Mouse (Mus musculus) intestine, embryonic 16.5 days (tissue): ENCODE data around the gene Farp1. TPM values are rescaled to one million over a fixed set of nuclear protein-coding genes. Genes with fewer than 3 reads are reported as not detected.
"Not testable (repeated sequence)": the region's sequence is repeated elsewhere in the genome, so short reads cannot be mapped to it uniquely, and the experiment has no call there.

Experiments
- ATAC-seq: fragments of 200-750 bp; cut with Nextera tagmentation; 2 replicates; pipeline ENCODE4 v1.8.0; 2017; ENCODE audit warnings: moderate TSS enrichment, moderate library complexity
- H3K27ac ChIP-seq: fragments of 300-500 bp; sonication (generic); 2 replicates; pipeline ENCODE4 v1.5.1; 2014; ENCODE audit warnings: mild to moderate bottlenecking, low read length
- H3K27me3 ChIP-seq: fragments of 300-500 bp; sonication (generic); replicated peaks from 2 replicates; pipeline ENCODE4 v1.6.1; 2014; ENCODE audit warnings: low read length, control low read depth, mixed read lengths; ENCODE audit not compliant: control insufficient read depth, insufficient read depth
- H3K36me3 ChIP-seq: fragments of 300-500 bp; sonication (generic); 2 replicates; pipeline ENCODE4 v1.6.1; 2014; ENCODE audit warnings: low read length, control low read depth; ENCODE audit not compliant: control insufficient read depth, insufficient read depth
- H3K4me1 ChIP-seq: fragments of 300-500 bp; sonication (generic); 2 replicates; pipeline ENCODE4 v1.6.1; 2014; ENCODE audit warnings: low read length, control low read depth, mixed read lengths; ENCODE audit not compliant: control insufficient read depth, insufficient read depth
- H3K4me2 ChIP-seq: fragments of 300-500 bp; sonication (generic); 2 replicates; pipeline ENCODE4 v1.6.1; 2014; ENCODE audit warnings: low read depth, low read length, control low read depth
- H3K4me3 ChIP-seq: fragments of 300-500 bp; sonication (generic); 2 replicates; pipeline ENCODE4 v1.5.1; 2014; ENCODE audit warnings: mild to moderate bottlenecking, low read length
- H3K9ac ChIP-seq: fragments of 300-500 bp; sonication (generic); 2 replicates; pipeline ENCODE4 v1.6.1; 2014; ENCODE audit warnings: low read depth, low read length
- H3K9me3 ChIP-seq: fragments of 300-500 bp; sonication (generic); 2 replicates; pipeline ENCODE4 v1.6.1; 2016; ENCODE audit warnings: low read length, control low read depth; ENCODE audit not compliant: control insufficient read depth
- WGBS: fragments of 180-500 bp; shearing (Covaris S2); extraction: QIAGEN DNeasy Blood & Tissue Kit; methylation state at CpG from one replicate; pipeline ENCODE4 v1.1.7; 2014; 5-methylcytosine and 5-hydroxymethylcytosine counted together
- polyA plus RNA-seq: library from polyadenylated mRNA; unstranded; fragments of >200 nt; fragmentation: Nextera tagmentation; extraction: Ambion mirVana; gene quantifications from 2 replicates; pipeline ENCODE4 v1.2.1, GENCODE M21; 2015

Farp1 gene
- polyA plus RNA-seq, 1 experiment from 2014 or later, result 8.7 TPM

DNA sequence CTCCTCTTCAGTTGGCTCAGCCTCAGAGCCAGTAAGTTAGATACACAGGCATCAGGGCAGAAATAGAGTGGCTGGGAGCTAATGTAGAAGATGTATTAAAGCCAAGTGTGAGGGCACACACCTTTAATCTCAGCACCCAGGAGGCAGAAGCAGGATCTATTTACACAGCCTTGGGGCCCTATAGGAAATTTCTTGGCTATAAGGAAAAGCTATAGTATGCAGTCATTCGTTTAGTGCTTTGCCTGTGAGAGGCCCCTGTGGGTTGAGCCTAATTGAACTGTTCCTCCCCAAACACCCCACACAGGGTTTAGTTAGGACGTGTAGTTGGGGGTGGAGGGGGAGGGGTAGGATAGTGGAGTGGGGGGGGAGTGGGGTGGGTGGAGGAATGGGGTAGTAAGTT lies 87.9 kb downstream of the Farp1 start:
- ATAC-seq, result peak; percentile 78
- Histone ChIP-seq H3K4me1 (peaks cover 17% of the 10 kb centered on the region), H3K4me3 (no peak overlapping the region), H3K27ac (no peak overlapping the region), H3K36me3 (no peaks in the 10 kb centered on the region), H3K9me3 (no peaks in the 10 kb centered on the region), H3K27me3 (no peaks in the 10 kb centered on the region), H3K9ac (no peak overlapping the region), H3K4me2 (no peak overlapping the region)
- WGBS, result 32% methylated on average over 2 of the region's 2 CpGs

DNA sequence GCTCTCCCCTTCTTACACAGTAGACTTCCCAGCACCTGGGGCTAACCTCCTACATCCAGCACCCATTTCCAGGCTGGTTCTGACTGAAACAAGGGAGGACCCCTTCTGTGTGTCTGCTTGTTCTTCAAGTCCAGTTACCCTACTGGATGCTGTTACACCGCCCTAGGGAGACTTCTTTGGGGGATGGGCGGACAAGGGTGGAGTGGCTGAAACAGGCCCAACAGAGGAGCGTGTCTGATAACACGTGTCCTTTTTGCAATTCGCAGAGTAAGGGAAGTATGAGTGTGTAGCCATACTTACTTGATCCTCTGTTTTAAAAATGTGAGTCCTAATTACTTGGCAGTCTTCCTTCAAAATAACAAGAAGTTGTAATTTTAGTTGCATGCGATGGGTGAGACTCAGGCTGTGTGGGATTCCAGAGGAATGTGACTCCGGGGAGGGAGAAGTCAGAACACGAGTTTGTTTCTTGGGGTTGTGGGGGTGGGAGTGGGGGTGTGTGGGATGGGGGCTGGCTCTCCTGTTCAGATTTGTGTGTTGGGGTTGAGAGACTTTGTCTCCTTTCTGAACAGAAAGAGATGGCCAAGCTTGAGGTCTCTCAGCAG lies 89.5 kb downstream of the Farp1 start:
- no peaks in the 10 kb centered on the region for H3K9me3 ChIP-seq
- H3K4me2 ChIP-seq, result no peak overlapping the region
- ATAC-seq, result no peak
- peaks cover 24% of the 10 kb centered on the region for H3K4me1 ChIP-seq
- H3K4me3 ChIP-seq, result no peak overlapping the region
- H3K9ac ChIP-seq, result no peak overlapping the region
- H3K27me3 ChIP-seq, result no peaks in the 10 kb centered on the region
- H3K27ac ChIP-seq, result no peak overlapping the region
- no peaks in the 10 kb centered on the region for H3K36me3 ChIP-seq
- 75% methylated on average over 8 of the region's 8 CpGs for WGBS

DNA sequence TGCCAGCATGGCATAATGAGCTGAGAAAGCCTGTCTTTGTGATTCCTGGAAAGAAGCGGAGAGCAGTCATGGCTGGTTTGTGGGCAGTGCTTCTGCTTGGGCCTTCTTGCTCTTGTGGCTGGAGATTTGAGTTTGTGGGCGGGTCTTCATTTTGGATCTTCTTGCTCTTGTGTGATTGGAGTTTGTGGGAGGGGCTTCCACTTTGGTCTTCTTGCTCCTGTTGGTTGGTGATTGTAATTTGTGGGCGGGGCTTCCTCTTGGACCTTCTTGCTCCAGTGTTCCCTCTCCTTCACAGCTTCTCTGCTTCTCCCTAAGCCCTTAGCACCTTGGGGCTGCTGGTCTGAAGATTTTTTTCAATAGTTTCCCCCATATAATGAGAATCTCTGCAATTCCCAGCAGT lies 90.7 kb downstream of the Farp1 start:
- Histone ChIP-seq H3K4me2 (no peak overlapping the region), H3K4me1 (peaks cover 25% of the 10 kb centered on the region), H3K9ac (no peak overlapping the region), H3K9me3 (no peaks in the 10 kb centered on the region), H3K27me3 (no peaks in the 10 kb centered on the region), H3K27ac (no peak overlapping the region), H3K4me3 (no peak overlapping the region), H3K36me3 (no peaks in the 10 kb centered on the region)
- no peak for ATAC-seq
- 93% methylated on average over 3 of the region's 3 CpGs for WGBS

DNA sequence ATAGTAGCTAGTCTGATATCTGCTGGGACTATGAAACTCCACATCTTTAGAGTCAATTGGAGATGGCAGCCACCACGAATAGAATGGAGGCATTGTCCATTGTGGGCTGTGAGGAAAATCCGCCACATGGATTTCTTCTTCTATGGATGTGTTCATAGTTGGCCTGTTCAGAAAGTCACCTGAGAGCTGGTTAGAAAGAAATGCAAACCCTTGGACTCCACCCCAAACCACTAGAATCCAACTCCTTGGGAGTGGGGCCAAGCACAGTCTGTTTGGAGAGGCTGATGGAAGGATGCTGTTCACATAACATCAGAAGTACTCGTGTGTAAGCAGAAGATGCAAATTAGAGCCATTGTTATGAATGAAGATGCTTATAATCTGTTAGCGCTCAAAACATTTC lies 91.3 kb downstream of the Farp1 start:
- Histone ChIP-seq H3K4me1 (peaks cover 25% of the 10 kb centered on the region), H3K4me2 (no peak overlapping the region), H3K9me3 (no peaks in the 10 kb centered on the region), H3K27ac (no peak overlapping the region), H3K27me3 (no peaks in the 10 kb centered on the region), H3K9ac (no peak overlapping the region), H3K4me3 (no peak overlapping the region), H3K36me3 (no peaks in the 10 kb centered on the region)
- no peak for ATAC-seq
- WGBS, result 74% methylated on average over 4 of the region's 4 CpGs

DNA sequence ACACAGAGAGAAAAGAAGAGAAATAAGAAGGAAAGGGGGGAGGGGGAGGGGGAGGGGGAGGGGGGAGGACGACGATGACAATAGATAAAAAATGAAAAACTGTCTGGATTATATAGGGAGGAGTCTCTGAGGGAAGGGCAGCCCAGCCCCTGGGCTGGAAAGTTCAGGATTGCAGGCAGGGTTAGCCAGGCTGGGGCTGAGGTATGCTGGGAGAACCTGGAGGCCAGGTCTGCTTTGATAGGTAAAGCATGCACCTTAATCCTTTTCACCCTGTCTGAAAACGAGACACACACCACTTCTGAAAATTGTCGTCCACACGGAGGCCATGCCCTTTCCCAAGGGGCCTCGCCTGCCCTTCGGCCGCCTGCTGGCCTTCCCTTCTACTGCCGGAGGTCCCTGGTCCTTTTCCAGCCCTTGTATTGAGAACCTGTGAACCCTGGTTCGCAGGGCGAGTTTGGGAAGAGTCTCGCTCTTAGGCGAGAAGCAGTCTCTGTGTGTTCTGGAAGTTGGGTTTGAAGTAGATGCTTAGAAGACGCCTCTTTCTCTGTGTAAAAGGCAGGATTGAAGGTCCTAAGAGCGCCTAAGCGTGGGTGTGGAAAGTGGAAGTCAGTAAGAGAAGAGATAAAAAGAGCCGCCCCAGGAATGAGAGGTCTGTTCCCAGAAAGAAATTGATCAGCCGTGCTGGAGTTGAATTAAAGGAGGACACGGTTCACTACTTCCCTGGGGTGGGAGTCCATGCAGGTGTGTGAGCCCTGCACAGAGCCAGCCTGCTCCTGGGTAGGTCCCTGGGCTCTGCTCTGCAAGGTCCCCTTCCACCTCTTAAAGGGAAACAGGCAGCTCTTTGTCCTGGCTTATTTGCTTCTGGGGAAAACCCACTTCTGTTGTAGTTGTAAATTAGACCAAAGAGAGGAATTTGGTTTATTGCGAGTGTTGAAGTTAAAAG lies 94.1 kb downstream of the Farp1 start:
- peaks cover 11% of the 10 kb centered on the region for H3K4me1 ChIP-seq
- peak overlapping the region; percentile 75 for H3K27ac ChIP-seq
- peak overlapping the region; percentile 33; the same call in 1 of the 2 replicates for H3K4me2 ChIP-seq
- no peaks in the 10 kb centered on the region for H3K9me3 ChIP-seq
- ATAC-seq, result peak; percentile 82
- WGBS, result 41% methylated on average over 20 of the region's 20 CpGs
- no peaks in the 10 kb centered on the region for H3K36me3 ChIP-seq
- no peak overlapping the region for H3K9ac ChIP-seq
- no peaks in the 10 kb centered on the region for H3K27me3 ChIP-seq
- H3K4me3 ChIP-seq, result no peak overlapping the region

DNA sequence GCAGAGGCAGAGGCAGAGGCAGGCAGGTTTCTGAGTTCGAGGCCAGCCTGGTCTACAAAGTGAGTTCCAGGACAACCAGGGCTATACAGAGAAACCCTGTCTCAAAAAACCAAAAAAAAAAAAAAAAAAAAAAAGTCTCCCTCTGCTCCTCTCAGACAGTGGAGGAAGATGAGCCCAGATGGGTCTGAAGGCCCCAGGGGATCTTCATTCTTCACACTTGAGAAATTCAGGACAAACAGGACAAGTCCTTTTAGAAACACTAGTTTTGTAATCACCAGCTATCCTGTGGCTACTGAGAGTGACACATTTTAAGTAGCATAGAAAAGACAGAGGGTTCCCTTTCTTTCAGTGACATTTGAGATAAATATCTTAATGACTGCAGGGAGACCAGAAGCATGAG lies 95.4 kb downstream of the Farp1 start:
- not testable (repeated sequence) for H3K36me3 ChIP-seq, H3K9me3 ChIP-seq, H3K4me3 ChIP-seq, H3K4me1 ChIP-seq, H3K9ac ChIP-seq, ATAC-seq, H3K4me2 ChIP-seq, H3K27me3 ChIP-seq, H3K27ac ChIP-seq
- WGBS, result 100% methylated on average over 1 of the region's 1 CpGs

DNA sequence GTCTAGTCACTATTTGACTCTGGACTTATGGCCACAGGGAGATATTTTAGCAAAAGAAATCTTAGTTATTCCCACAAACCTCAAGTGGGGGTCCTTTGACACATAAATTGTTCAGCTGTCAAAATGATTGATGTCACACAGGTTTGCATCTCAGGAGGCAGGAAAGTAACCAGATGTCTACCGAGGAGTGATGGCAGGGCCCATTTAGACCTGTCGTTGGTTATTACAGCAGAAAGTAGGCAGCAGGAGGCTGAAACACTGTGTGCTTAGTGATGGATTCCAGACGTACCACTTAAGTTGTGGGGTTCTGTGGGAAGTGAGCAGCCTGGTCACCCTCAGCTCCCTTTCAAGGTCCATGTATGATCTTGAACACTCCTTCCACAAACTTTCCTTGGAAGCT lies 99.4 kb downstream of the Farp1 start:
- ATAC-seq, result no peak
- no peak overlapping the region for H3K9ac ChIP-seq
- H3K27ac ChIP-seq, result no peak overlapping the region
- H3K36me3 ChIP-seq, result no peaks in the 10 kb centered on the region
- H3K4me3 ChIP-seq, result no peak overlapping the region
- peaks cover 7% of the 10 kb centered on the region; the same call in 1 of the 2 replicates for H3K4me1 ChIP-seq
- H3K4me2 ChIP-seq, result no peak overlapping the region
- WGBS, result 44% methylated on average over 3 of the region's 3 CpGs
- H3K9me3 ChIP-seq, result no peaks in the 10 kb centered on the region
- H3K27me3 ChIP-seq, result no peaks in the 10 kb centered on the region

DNA sequence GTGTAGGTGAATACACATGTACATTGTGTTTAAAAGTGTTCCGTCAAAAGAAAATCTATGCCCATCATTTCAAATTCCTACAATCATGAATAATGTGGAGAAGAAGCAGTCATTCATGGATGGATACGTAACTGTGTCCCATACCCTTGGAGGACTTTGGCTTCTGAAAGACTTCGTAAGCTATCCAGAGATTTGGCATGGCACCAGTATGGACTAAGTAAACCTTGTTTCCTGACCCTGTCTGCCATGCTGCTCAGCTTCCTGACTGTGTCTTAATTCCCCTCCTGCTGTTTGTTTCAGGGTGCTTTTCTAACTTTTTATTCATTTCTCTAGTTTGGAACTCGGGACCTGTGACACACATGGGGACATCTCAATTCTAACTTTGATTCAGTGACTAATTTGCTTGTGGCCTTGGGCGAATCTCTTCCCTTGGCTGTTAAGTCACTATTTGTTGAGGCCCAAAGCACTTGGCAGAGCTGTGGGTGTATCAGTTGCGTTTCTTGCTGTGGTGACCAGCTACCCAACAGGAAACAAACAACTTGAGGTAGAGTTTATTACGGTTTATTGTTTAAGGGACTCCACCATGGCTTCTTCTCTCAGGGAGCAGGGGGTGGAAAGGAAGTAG lies 108.9 kb downstream of the Farp1 start:
- no peak overlapping the region for H3K4me2 ChIP-seq
- H3K4me1 ChIP-seq, result peaks cover 27% of the 10 kb centered on the region
- H3K27ac ChIP-seq, result no peak overlapping the region
- WGBS, result 79% methylated on average over 7 of the region's 7 CpGs
- no peak for ATAC-seq
- no peak overlapping the region for H3K4me3 ChIP-seq
- H3K27me3 ChIP-seq, result no peaks in the 10 kb centered on the region
- no peaks in the 10 kb centered on the region for H3K9me3 ChIP-seq
- H3K9ac ChIP-seq, result no peak overlapping the region
- H3K36me3 ChIP-seq, result no peaks in the 10 kb centered on the region

DNA sequence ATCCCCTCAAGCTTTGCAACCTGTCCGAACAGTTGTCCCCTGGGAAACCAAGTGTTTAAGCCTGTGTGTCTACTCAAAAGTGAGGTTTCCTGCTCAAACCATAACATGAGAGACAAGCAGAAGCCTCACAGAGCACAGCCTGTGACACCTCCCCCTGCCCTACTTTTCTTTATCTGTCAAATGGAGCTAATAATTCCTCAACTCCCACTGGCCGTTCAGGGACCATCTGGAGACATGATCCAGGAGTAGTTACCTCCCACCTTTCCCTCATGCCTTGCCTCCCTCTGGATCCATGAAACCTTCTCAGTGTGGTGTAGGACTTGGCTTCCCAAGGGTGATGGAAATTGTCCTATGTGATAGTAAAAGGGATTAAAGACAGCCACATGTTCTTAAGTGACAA lies 109.5 kb downstream of the Farp1 start:
- Histone ChIP-seq H3K4me3 (no peak overlapping the region), H3K9me3 (no peaks in the 10 kb centered on the region), H3K27ac (no peak overlapping the region), H3K36me3 (no peaks in the 10 kb centered on the region), H3K27me3 (no peaks in the 10 kb centered on the region), H3K4me2 (no peak overlapping the region), H3K9ac (no peak overlapping the region), H3K4me1 (peaks cover 27% of the 10 kb centered on the region)
- no peak for ATAC-seq
- 39% methylated on average over 2 of the region's 2 CpGs for WGBS
